Mouse (Mus musculus) adipocyte (in vitro differentiated cells): Measurements from ENCODE around the gene Os9.
"Not testable (repeated sequence)": the region's sequence is repeated elsewhere in the genome, so short reads cannot be mapped to it uniquely, and the experiment has no call there.

ENCODE experiments used
- DNase-seq: peaks from one replicate; pipeline ENCODE4 v3.0.0-alpha.2; 2016; ENCODE audit warnings: low spot score

Os9 gene

GRCm38 (mm10) chr10:127080901-127081780 lies 39.8 kb downstream of the Os9 start:
- DNase-seq: no peak

DNA sequence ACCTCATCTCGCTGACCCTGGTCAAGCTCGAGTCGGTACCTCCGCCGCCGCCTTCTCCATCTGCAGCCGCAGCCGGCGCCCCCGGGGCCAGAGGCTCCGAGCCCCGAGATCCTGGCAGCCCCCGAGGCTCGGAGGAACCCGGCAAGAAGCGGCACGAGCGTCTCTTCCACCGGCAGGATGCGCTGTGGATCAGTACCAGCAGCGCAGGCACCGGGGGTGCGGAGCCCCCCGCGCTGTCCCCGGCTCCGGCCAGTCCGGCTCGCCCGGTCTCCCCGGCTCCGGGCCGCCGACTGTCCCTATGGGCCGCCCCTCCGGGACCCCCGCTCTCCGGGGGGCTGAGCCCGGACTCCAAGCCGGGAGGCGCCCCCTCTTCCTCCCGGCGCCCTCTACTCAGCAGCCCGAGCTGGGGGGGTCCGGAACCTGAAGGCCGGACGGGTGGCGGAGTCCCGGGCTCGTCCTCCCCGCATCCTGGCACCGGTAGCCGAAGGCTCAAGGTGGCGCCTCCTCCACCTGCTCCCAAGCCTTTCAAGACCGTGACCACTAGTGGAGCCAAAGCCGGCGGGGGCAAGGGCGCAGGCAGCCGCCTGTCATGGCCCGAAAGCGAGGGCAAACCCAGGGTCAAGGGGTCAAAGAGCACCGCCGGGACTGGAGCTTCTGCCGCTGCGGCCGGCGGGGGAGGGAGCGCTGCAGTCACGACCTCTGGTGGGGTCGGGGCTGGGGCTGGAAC lies 41.1 kb downstream of the Os9 start:
- DNase-seq: no peak

DNA sequence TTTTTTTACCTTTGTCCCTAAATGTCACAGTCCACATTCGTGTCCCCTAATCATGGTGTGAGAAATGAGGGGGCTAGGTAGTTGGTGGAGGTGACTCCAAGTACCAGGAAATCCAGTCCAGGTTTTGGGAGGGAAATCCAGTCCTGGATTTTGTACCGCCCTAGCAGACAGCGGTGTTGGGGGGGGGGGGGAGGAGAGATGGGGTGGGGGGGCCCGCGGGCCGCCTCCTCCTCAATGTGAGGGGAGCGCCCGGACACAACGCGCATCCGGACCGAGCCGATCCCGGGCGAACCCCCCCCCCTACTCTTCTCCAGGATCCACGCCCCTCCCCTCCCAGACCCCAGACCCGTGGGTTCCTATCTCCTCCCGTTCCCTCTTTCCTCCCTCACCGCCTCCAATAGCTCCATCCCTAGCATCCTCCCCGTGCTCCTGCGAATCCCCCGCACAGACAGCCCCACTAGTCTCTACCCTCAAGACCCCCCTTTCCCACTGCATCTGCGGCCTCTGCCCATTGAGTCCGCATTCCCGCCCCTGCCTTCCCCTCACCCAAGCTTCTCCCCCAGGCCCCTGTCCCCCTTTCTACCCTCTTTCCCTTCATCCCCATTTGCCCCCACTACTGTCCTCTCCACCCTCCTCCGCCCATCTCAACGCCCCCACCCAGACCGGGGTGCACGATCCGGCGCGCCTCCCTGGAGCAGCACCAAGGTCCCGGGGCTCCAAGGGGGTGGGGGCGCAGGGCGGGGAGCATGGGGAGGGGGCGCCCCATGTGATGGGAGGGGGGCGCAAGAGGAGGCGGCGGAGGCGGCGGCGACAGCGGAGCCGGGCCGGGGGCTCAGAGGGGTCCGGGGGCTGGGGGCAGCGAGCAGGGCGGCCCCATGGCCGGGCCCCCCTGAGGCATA lies 42.0 kb downstream of the Os9 start:
- DNase-seq: no peak

DNA sequence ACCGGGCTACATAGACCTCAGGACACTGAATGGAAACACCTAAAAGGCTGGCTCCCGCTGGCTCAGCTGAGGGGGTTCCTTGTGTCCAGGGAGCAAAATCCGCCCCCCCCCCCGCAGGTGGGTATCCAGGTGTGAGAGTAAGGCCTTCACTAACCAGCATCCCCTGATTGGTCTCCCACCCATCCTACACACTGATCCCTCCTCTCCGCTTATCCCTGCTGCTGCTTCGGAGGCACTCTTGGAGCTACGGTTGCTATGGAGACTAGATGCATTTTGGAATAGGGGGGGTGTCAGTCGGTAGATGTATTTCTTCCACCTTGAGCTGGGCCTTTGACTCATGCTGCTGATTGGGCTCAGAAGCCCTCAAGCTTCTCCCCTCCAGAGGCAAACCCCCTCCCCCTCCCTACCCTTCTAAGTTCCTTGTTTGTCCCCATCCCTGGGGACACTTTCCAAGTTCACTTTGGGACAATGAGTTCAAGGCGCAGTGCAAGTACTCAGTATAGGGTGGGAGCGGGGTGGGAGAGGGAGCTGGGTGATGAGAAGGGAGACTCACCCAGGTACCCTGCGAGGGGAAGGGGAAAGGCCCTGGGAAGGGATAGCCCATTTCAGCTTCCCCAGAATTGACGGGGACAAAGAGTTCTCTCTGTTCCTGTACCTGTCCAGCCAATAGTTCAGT lies 42.8 kb downstream of the Os9 start:
- no peak for DNase-seq

GRCm38 (mm10) chr10:127077515-127077914 lies 43.4 kb downstream of the Os9 start:
- no peak for DNase-seq

- no peak for DNase-seq
These were observed 44.8 kb downstream of the Os9 start for GRCm38 (mm10) chr10:127076082-127076481.

DNA sequence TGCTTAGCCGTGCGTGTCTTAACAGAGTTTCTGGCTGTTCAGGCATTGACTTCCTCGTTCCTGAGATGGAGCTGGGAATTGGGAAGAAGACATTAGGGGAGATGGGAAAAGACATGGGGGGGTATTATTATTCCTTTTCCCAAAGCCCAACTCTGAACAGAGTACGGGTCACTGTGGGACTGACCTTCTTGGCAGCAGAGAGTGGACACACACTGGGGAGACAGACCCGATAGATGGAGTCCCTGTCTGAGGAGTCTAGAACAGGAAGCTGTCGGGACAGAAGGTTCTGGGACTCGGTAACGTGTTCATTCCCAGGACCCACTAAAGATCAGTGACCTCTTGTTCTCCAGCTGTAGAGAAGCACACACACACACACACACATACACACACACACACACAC lies 45.3 kb downstream of the Os9 start:
- no peak for DNase-seq

- no peak for DNase-seq
These were observed 45.9 kb downstream of the Os9 start, which contains the start of gene Agap2 for GRCm38 (mm10) chr10:127075080-127075479. TSS of gene Agap2 (plus strand) at chr10:127075284.

DNA sequence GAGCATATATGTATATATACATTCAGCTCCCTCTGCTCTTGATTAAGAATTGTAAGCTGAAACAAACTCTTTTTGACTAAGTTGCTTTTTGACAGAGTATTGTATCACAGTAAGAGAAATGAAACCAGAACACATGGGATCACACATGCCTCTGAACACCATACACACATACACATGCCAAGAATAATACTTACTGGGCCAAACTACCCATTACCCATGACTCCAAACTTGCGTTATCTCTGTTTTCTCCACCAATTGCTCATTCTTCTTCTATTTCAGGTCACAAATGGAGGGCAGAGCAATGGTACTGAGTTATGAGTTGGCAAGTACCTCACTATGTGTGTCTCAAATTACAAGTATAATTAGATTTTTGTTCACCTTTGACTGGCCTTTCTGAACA lies 47.0 kb downstream of the Os9 start:
- DNase-seq: peak; percentile 65

GRCm38 (mm10) chr10:127072969-127073368 lies 48.0 kb downstream of the Os9 start:
- not testable (repeated sequence) for DNase-seq

DNA sequence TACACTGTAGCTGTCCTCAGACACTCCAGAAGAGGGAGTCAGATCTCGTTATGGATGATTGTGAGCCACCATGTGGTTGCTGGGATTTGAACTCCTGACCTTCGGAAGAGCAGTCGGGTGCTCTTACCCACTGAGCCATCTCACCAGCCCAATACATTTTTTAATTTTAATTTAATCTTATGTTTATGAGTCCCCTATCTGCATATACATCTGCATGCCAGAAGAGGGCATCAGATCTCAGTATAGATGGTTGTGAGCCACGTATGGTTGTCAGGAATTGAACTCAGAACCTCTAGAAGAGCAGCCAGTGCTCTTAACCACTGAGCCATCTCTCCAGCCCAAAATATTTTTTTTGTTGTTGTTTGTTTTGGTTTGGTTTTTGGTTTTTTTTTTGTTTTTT lies 48.7 kb downstream of the Os9 start:
- not testable (repeated sequence) for DNase-seq

GRCm38 (mm10) chr10:127071203-127071602 lies 49.7 kb downstream of the Os9 start:
- DNase-seq: no peak

DNA sequence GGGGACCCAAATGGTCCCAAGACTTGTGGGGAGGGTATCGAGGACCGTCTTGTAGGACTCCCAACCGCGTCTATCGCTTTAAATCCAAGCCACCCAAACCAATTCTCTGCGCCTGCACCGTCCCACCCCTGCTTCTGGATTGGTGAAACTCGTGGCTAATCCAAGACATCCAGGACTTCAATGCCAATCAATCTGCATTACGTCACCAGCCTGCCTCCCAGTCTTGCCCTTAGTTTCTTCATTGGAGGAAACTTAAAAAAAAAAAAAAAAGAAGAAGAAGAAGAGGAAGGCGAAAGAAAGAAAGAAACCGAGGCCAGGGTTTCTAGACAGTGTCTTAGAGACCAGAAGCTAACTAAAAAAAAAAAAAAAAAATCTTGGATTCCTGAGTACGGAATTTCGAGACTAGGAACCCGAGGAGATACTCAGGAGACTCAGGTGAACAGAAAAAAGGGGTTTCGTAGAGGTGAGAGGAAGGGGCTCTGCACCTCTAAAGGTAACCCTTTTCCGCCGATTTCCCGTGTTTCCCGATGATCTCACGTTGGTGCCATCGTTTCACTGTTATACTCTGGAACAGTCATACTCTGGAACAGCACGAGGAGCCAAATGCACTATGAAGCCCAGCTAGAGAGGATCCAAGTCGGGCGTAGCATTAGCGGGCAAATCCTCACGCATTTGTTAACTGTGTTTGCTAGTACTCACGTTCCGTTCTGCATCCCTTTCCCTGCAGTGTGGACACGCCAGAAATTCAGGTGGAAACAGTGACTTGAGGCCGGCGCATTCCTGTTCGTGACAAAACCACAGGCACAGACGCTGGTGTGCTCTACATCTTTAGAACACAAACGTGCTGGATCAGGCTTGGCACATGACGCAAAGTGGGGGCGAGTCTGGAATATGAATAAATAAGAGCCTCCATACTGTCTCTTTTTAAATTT lies 50.5 kb downstream of the Os9 start, which contains the start of gene Tspan31:
Gene Tspan31, minus strand, starts transcription at position 75 of the 932 bp plus-strand sequence.
- DNase-seq: peak; percentile 98

DNA sequence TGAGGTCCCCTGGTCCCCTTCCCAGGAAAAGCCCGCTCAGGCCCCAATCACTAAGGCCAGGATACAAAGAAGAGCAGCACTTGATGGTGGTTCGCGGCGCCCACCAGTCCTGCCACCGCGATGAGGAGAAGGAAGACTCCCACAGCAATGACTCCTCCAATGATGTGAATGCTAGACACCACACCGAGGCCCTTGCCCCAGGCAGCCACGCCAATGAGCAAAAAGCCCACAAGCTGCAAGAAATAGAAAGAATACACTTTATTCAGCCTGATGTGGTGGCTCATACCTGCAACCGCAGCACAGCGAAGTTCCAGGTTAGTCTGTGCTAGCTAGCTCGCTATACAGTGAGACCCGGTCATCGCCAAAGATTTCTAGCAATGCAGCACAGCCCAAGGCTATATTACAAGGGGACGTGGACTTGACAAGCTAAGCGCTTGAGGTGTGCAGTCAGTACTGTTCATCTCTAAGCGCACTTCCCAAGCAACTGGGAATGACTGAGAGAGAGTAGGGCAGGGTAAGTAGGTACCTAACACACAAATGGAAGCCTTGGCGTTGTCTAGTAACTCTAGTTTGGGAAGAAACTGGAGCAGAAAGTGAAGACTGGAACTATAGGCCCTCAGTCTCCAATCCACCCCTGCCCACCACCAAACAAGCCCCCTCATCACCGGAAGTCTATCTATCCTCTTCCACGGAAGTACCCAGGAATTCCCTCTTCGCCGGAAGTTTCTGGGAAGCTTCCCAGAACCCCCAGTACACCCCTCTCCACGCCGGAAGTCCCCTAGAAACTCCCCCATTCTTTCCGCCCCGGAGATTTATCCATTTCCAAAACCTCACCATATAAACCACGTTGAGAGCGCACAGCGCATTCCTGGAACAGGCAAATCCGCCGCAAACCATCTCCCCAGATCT lies 51.4 kb downstream of the Os9 start:
- DNase-seq: peak; percentile 38

DNA sequence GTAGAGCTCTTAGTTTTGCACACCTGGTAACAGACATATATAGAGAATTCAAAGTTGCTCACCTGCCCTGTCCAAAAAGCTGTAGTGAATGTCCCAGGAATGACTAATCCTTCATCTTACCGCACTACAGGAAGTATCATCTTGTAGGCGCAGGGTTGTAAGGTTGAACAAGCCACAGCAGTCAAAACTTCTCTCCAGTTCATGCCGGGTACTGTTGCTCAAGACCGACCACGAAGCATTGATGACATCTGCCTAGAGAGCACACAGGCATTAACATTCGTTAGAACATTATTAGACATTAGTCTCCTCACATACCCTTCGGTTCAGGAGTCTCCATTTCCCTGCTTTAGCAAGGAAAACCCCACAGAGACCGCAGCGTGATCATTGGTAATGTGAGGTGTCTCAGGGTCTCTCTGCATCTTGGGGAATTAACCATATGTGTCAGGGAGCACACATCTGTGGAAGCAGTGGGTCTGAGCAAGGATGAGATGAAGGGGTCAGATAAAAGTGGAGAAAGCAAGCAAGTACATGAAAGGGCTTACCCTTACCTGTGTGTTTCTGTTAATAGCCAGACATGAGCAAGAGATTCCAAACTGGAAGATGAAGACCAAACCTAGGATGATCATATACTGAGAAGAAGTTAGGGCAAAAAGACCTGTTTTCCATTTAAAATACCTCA lies 52.4 kb downstream of the Os9 start:
- DNase-seq: no peak

- DNase-seq: no peak
These were observed 54.4 kb downstream of the Os9 start for GRCm38 (mm10) chr10:127066519-127067018.

DNA sequence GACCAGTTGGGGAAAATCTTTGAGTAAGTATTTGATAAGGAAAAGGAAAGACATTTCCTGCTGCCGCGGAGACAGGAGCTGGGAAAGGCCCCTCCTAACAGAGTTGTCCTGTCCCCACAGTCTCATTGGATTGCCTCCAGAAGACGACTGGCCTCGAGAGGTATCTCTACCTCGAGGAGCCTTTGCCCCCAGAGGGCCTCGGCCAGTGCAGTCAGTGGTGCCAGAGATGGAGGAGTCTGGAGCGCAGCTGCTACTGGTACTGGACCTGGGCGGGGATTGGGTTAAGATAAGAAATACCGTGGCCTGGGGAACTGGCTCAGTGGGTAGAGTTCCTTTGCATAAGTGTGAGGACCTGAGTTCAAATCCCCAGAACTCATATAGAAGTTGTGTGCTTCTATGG lies 55.0 kb downstream of the Os9 start:
- DNase-seq: no peak
